Mouse (Mus musculus) brain, embryonic 14.5 days (tissue): ENCODE measurements around the gene Bcl3. TPM values are rescaled to one million over a fixed set of nuclear protein-coding genes. Genes with fewer than 3 reads are reported as not detected.

Experiments used
- DNase-seq: peaks from one replicate; pipeline ENCODE4 v3.0.0-alpha.2; 2011; ENCODE audit warnings: low read depth
- CTCF ChIP-seq: fragments of 200-500 bp; IDR thresholded peaks from 2 replicates; pipeline ENCODE4 v1.5.1; 2012; ENCODE audit warnings: inconsistent platforms, mild to moderate bottlenecking, moderate library complexity, borderline replicate concordance; ENCODE audit not compliant: insufficient read depth, insufficient read length; ENCODE audit errors: extremely low read depth
- POLR2A ChIP-seq: fragments of 200-500 bp; IDR thresholded peaks from 2 replicates; pipeline ENCODE4 v1.6.1; 2012; ENCODE audit warnings: mild to moderate bottlenecking, inconsistent platforms, borderline replicate concordance; ENCODE audit not compliant: poor library complexity, insufficient read depth, insufficient read length, severe bottlenecking; ENCODE audit errors: extremely low read depth
- polyA plus RNA-seq: library from polyadenylated mRNA; depleted of rRNA; stranded (reverse); fragments of >200 nt; gene quantifications from 2 replicates; pipeline ENCODE4 v1.2.3, GENCODE M21; 2012; rRNA removed

Bcl3 gene
- polyA plus RNA-seq, 1 experiment = 0.92 TPM

GRCm38 (mm10) chr7:19758623-19759022 lies 63.9 kb downstream of the Bcl3 start:
- TF ChIP-seq POLR2A (no peak), CTCF (no peak)
- no peak for DNase-seq

Other genes with a start within 250 kb of the Bcl3 start
- 1.4 and 1.6 TPM in 2 replicates for gene Zfp296, start 245.5 kb downstream of the Bcl3 start, polyA plus RNA-seq
- gene Gemin7, start 245.2 kb downstream of the Bcl3 start, polyA plus RNA-seq = 67.3 and 72.9 TPM in 2 replicates
- 154 and 197 TPM in 2 replicates for gene Clasrp, start 218.3 kb downstream of the Bcl3 start, polyA plus RNA-seq
- 4.8 and 5.3 TPM in 2 replicates for gene Relb, start 193.3 kb downstream of the Bcl3 start, polyA plus RNA-seq
- gene Clptm1, start 157.7 kb downstream of the Bcl3 start, polyA plus RNA-seq = 89.4 and 114 TPM in 2 replicates
- gene Apoc2, start 144.8 kb downstream of the Bcl3 start, polyA plus RNA-seq = 0.30 TPM in 2 replicates
- not detected in 2 replicates for gene Gm44805, start 141.3 kb downstream of the Bcl3 start, polyA plus RNA-seq
- not detected in 2 replicates for gene Apoc4, start 141.3 kb downstream of the Bcl3 start, polyA plus RNA-seq
- gene Apoc1, start 130.1 kb downstream of the Bcl3 start, polyA plus RNA-seq = 0.81 and 2.0 TPM in 2 replicates
- 235 and 295 TPM in 2 replicates for gene Apoe, start 123.6 kb downstream of the Bcl3 start, polyA plus RNA-seq
- gene Tomm40, start 107.3 kb downstream of the Bcl3 start, polyA plus RNA-seq = 111 and 131 TPM in 2 replicates
- 39.7 and 45.2 TPM in 2 replicates for gene Nectin2, start 72.3 kb downstream of the Bcl3 start, polyA plus RNA-seq
- 13.8 and 19.5 TPM in 2 replicates for gene Bcam, start 51.8 kb downstream of the Bcl3 start, polyA plus RNA-seq
- 0.33 and 0.58 TPM in 2 replicates for gene Cblc, start 26.0 kb downstream of the Bcl3 start, polyA plus RNA-seq
- gene Gm19345, start 29.2 kb upstream of the Bcl3 start, polyA plus RNA-seq = 17.1 and 18.8 TPM in 2 replicates
- gene Ceacam16, start 38.5 kb upstream of the Bcl3 start, polyA plus RNA-seq = not detected in 2 replicates
- gene Ceacam19, start 65.2 kb upstream of the Bcl3 start, polyA plus RNA-seq = 0.03 and 0.15 TPM in 2 replicates
- 8.1 and 11.9 TPM in 2 replicates for gene Pvr, start 98.4 kb upstream of the Bcl3 start, polyA plus RNA-seq
- not detected in 2 replicates for gene Igsf23, start 128.0 kb upstream of the Bcl3 start, polyA plus RNA-seq
- not detected in 2 replicates for gene Ceacam20, start 142.6 kb upstream of the Bcl3 start, polyA plus RNA-seq
- not detected in 2 replicates for gene Nlrp9b, start 168.7 kb upstream of the Bcl3 start, polyA plus RNA-seq